Mouse (Mus musculus): Measurements from ENCODE around the gene Tnfsf18. TPM values are rescaled to one million over a fixed set of nuclear protein-coding genes. Genes with fewer than 3 reads are reported as not detected.

The Tnfsf18 gene
- total RNA-seq, 4 experiments from 2014 or later = not detected

Other genes starting within 250 kb of the Tnfsf18 start
- 100 to 1,000 TPM; 344 to 455 (median 377) TPM for gene Prdx6, start 243.4 kb upstream of the Tnfsf18 start, total RNA-seq (2022)
- not detected for gene Tnfsf4, start 99.2 kb upstream of the Tnfsf18 start, total RNA-seq (2022)